Mouse (Mus musculus) hindbrain, embryonic 10.5 days (tissue): ENCODE data around the gene Aqp2. TPM values are rescaled to one million over a fixed set of nuclear protein-coding genes. Genes with fewer than 3 reads are reported as not detected.

Source experiments
- DNase-seq: peaks from one replicate; pipeline ENCODE4 v3.0.0-alpha.2; 2017; ENCODE audit warnings: low spot score
- H3K27ac ChIP-seq: fragments of 300-500 bp; sonication (generic); 2 replicates; pipeline ENCODE4 v1.5.1; 2016; ENCODE audit warnings: mild to moderate bottlenecking, moderate library complexity
- H3K27me3 ChIP-seq: fragments of 300-500 bp; sonication (generic); 2 replicates; pipeline ENCODE4 v1.6.1; 2016; ENCODE audit warnings: mild to moderate bottlenecking; ENCODE audit not compliant: poor library complexity, insufficient read depth, severe bottlenecking
- H3K36me3 ChIP-seq: fragments of 300-500 bp; sonication (generic); 2 replicates; pipeline ENCODE4 v1.6.1; 2016; ENCODE audit warnings: mild to moderate bottlenecking, moderate library complexity
- H3K4me1 ChIP-seq: fragments of 300-500 bp; sonication (generic); replicated peaks from 2 replicates; pipeline ENCODE4 v1.6.1; 2016; ENCODE audit warnings: mild to moderate bottlenecking
- H3K4me3 ChIP-seq: fragments of 300-500 bp; sonication (generic); 2 replicates; pipeline ENCODE4 v1.5.1; 2016; ENCODE audit warnings: mild to moderate bottlenecking, moderate library complexity
- H3K9me3 ChIP-seq: fragments of 300-500 bp; sonication (generic); 2 replicates; pipeline ENCODE4 v1.6.1; 2016; ENCODE audit warnings: mild to moderate bottlenecking, moderate library complexity
- WGBS: fragments of 180-500 bp; shearing (Covaris S2); methylation state at CpG from one replicate; pipeline ENCODE4 v1.1.7; 2016; 5-methylcytosine and 5-hydroxymethylcytosine counted together
- polyA plus RNA-seq: library from polyadenylated mRNA; unstranded; fragments of >200 nt; fragmentation: Nextera tagmentation; extraction: Ambion mirVana; gene quantifications from 2 replicates; pipeline ENCODE4 v1.2.1, GENCODE M21; 2016

Aqp2 gene
- polyA plus RNA-seq, 1 experiment from 2014 or later, result not detected

DNA sequence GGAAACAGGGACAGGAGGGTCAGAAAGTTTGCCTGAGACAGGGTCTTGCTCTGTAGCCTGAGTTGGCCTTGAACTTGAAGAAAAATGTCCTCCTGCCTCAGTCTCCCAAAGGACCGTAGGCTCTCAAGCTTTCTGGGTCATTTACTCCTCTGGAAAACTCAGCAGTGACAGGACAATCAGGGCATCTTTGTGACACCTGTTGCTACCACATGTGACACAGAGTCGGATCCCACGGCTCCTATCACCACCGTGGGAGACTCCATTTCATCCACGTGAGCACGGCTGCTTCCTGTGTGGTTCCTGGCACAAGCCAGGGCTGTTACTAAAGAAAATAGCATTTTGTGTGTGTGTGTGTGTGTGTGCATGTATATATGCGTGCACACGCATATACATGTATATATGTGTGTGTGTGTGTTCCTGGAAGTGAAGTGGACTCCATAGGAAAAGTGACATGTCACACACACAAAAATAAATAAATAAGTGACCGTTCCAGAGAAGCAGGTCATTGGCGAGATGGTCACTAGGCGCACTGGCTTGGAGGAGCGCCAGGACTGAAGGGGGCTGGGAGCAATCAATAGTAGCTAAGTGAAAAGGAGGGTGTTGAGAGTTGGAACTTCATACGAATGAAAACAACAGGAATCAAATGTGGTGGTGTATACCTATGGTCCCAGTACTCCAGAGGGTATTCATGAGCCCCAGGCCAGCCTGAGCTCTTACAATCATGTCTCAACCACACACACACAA is 29.7 kb downstream of the Aqp2 start:
- peaks cover 70% of the 10 kb centered on the region for H3K4me1 ChIP-seq
- DNase-seq, result no peak
- no peaks in the 10 kb centered on the region for H3K36me3 ChIP-seq
- 88% methylated on average over 13 of the region's 13 CpGs for WGBS
- 0 out of 2 replicates have a peak overlapping the region, but pooled peaks have one; percentile 53 for H3K27ac ChIP-seq
- no peak overlapping the region for H3K4me3 ChIP-seq
- H3K27me3 ChIP-seq, result peaks cover 47% of the 10 kb centered on the region
- no peaks in the 10 kb centered on the region for H3K9me3 ChIP-seq

DNA sequence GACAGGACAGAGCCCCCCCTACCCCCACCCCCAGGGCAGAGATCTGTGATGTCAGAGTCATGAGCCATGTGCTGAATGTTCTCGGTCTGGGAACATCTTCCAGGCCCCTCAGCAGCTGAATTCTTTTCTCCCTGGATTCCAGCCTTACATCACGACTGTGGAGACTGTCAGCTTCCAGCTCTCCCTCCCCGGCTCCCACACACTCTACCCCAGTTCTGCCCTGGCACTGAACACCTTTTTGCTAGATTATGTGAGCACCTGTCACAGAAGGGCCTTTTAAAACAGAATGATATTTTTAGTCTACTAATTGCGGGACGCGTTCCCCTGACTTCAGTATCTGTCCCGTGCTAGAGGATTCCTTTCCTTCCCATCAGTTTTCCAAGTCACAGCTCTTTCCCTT is 32.7 kb downstream of the Aqp2 start:
- no peaks in the 10 kb centered on the region for H3K36me3 ChIP-seq
- H3K4me3 ChIP-seq, result no peak overlapping the region
- 73% methylated on average over 7 of the region's 7 CpGs for WGBS
- H3K27ac ChIP-seq, result 0 out of 2 replicates have a peak overlapping the region, but pooled peaks have one; percentile 16
- H3K27me3 ChIP-seq, result peaks cover 41% of the 10 kb centered on the region
- DNase-seq, result no peak
- H3K9me3 ChIP-seq, result no peaks in the 10 kb centered on the region
- H3K4me1 ChIP-seq, result peaks cover 58% of the 10 kb centered on the region

DNA sequence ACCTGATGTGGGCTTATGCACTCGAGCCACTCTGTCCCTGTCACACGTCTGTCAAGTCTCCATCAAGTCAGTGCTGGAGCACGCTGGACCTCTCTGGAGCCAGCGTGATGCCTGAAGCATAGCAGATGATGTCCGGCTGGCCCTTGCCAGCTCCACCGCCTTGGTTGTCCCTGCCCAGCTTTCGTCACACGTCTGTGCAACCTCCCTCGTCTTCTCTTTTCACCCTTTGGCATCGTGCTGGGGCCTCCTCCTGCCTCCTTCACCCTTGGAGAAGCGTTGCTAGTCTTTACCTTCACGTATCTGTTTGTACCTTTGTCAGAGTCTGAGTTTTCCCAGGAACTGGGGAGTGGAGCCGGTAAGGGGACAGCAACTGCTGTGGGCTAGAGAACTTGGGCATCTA is 35.4 kb downstream of the Aqp2 start:
- 0 out of 2 replicates have a peak overlapping the region, but pooled peaks have one; percentile 23 for H3K27ac ChIP-seq
- no peak for DNase-seq
- H3K36me3 ChIP-seq, result peaks cover 5% of the 10 kb centered on the region
- H3K9me3 ChIP-seq, result no peaks in the 10 kb centered on the region
- H3K4me1 ChIP-seq, result peaks cover 31% of the 10 kb centered on the region
- H3K4me3 ChIP-seq, result no peak overlapping the region
- H3K27me3 ChIP-seq, result peaks cover 32% of the 10 kb centered on the region
- 75% methylated on average over 13 of the region's 13 CpGs for WGBS

DNA sequence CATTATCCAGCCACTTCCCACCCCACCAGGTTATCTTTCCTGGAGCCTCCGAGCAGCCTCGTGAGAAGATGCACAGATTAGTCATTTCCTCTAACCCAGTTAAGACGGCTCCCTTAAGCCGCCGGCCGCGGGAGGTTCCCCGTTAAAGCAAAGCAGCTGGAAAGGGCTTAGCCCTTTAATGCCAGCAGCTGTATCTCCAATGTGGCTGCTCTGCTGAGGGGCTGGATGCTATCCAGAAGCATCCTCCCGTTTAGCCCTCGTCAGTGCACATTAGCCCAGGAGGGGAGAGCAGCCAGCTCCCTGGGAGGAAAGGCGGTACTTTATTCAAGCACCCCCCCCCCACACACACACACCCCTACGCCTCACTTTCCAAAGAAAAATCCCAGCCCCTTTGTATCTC is 35.9 kb downstream of the Aqp2 start:
- Histone ChIP-seq H3K27ac (no peak overlapping the region), H3K27me3 (peaks cover 30% of the 10 kb centered on the region), H3K4me1 (peaks cover 29% of the 10 kb centered on the region), H3K9me3 (no peaks in the 10 kb centered on the region), H3K36me3 (peaks cover 10% of the 10 kb centered on the region), H3K4me3 (no peak overlapping the region)
- whole genome bisulfite sequencing, result 31% methylated on average over 12 of the region's 12 CpGs
- no peak for DNase-seq

DNA sequence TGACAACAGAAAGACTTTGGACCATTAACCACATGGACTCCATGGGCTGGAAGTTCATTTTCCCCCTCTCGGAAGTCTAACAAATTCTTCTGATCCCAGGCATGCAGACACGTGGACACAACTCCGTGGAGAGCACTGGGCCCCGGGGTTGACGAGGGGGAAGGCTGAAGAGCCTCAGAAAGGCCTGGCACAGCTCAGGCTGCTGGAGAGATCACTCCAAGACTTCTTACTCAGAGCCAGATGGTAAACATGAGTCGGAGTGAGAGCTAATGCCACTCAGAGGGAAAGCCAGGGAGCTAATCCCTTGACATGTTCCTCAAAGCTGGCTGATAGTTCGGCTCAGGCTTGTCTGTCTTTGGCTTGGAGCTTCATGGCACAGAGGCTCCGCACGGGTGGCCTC is 36.4 kb downstream of the Aqp2 start:
- no peak overlapping the region for H3K27ac ChIP-seq
- peaks cover 29% of the 10 kb centered on the region for H3K4me1 ChIP-seq
- H3K4me3 ChIP-seq, result no peak overlapping the region
- H3K27me3 ChIP-seq, result peaks cover 26% of the 10 kb centered on the region
- H3K36me3 ChIP-seq, result peaks cover 14% of the 10 kb centered on the region
- 64% methylated on average over 9 of the region's 9 CpGs for WGBS
- no peaks in the 10 kb centered on the region for H3K9me3 ChIP-seq
- DNase-seq, result no peak

DNA sequence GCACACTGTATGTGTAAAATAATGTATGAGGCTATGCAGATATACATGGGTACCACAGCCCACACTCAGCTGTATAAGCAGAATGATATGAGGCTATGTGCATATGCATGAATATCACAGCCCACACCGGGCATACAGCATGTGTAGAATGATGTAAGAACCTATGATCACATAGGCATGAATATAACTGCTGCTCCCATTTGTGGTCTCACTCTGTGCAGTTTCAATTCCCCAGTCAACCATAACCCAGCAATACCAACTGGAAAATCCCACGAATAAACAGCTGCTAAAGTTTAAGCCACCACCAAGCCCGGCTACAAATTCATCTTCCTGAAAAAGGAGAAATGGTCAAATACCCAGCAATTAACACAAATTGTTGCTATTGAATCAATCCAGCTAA is 39.7 kb downstream of the Aqp2 start:
- WGBS, result 97% methylated on average over 3 of the region's 3 CpGs
- H3K4me3 ChIP-seq, result no peak overlapping the region
- no peak overlapping the region for H3K27ac ChIP-seq
- peaks cover 20% of the 10 kb centered on the region for H3K27me3 ChIP-seq
- H3K4me1 ChIP-seq, result peaks cover 17% of the 10 kb centered on the region
- no peak for DNase-seq
- H3K9me3 ChIP-seq, result no peaks in the 10 kb centered on the region
- H3K36me3 ChIP-seq, result peaks cover 47% of the 10 kb centered on the region

DNA sequence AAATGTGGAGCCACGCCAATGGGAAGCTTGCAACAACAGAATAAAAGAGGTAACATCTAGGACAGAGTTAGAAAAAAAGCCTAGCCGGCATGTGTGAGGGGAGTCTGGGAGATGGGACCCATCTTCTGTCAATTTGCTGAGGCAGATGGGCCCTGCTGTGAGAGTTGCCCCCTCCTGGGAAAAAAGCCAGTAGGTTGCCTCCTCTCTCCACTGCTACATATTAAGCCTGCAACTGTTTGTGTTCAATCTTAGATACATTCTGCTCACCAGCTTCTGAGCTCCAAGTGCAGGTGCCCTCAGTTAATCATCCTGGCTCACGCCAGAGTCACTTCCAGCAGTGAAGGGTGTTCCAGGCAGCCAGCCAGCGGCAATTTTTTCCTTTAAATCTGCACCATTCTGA is 41.0 kb downstream of the Aqp2 start:
- WGBS, result 84% methylated on average over 4 of the region's 4 CpGs
- Histone ChIP-seq H3K4me3 (no peak overlapping the region), H3K27me3 (peaks cover 8% of the 10 kb centered on the region; the same call in 1 of the 2 replicates), H3K36me3 (peaks cover 60% of the 10 kb centered on the region), H3K27ac (no peak overlapping the region), H3K4me1 (peaks cover 8% of the 10 kb centered on the region), H3K9me3 (no peaks in the 10 kb centered on the region)
- DNase-seq, result no peak

DNA sequence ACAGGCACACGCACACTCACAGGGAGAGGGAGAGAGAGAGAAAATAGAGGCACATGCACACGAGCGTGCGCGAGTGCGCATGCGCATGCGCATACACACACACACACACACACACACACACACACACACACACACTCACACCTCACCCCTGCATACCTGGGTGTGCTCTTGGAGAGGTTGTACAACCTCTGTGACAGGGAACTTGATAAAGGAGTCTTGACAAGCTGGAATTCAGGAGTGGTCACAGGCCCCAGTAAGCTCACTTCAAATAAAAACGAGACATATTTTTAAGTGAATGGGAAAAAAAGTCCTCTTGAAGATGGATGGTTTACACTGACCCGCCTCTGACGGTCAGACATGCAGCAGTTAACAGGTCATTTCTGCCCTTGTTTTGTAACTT is 43.2 kb downstream of the Aqp2 start:
- 96% methylated on average over 11 of the region's 11 CpGs for WGBS
- H3K27ac ChIP-seq, result no peak overlapping the region
- no peak for DNase-seq
- H3K9me3 ChIP-seq, result no peaks in the 10 kb centered on the region
- no peak overlapping the region for H3K4me3 ChIP-seq
- H3K4me1 ChIP-seq, result no peaks in the 10 kb centered on the region
- H3K36me3 ChIP-seq, result peaks cover 82% of the 10 kb centered on the region
- H3K27me3 ChIP-seq, result no peaks in the 10 kb centered on the region

DNA sequence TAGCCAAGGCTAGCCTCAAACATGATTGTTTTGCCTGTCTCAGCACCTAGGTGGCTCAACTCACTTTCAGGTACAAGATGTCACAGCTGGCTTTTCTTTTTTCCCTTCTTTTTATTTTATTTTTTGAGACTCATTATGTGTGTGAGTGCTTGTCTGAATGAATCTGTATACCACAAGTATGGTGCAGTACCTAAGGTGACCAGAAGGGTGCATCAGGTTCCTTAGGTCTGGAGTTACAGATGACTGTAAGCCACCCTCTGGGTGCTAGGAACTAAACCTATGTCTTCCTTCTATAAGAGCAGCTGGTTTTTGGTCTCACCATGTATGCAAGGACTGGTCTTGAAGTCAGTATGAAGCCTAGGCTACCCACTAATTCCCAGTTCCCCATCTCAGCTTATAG is 52.8 kb downstream of the Aqp2 start:
- Histone ChIP-seq H3K36me3 (peaks cover 97% of the 10 kb centered on the region), H3K4me1 (no peaks in the 10 kb centered on the region), H3K27me3 (no peaks in the 10 kb centered on the region), H3K4me3 (no peak overlapping the region), H3K9me3 (peaks cover 9% of the 10 kb centered on the region; the same call in 1 of the 2 replicates), H3K27ac (no peak overlapping the region)
- no peak for DNase-seq

Other genes with a start within 250 kb of the Aqp2 start
- 10.7 and 14.6 TPM in 2 replicates for gene Fmnl3, start 208.6 kb upstream of the Aqp2 start, polyA plus RNA-seq
- gene Tmbim6, start 186.2 kb upstream of the Aqp2 start, polyA plus RNA-seq, result 283 and 284 TPM in 2 replicates
- gene Nckap5l, start 121.3 kb upstream of the Aqp2 start, polyA plus RNA-seq, result 13.5 and 15.8 TPM in 2 replicates
- gene Bcdin3d, start 104.3 kb upstream of the Aqp2 start, polyA plus RNA-seq, result 19.3 and 20.2 TPM in 2 replicates
- 0.63 and 1.1 TPM in 2 replicates for gene Faim2, start 50.9 kb upstream of the Aqp2 start, polyA plus RNA-seq
- gene Aqp5, start 11.7 kb downstream of the Aqp2 start, polyA plus RNA-seq, result 0.46 and 1.6 TPM in 2 replicates
- 0.35 and 0.90 TPM in 2 replicates for gene Aqp6, start 22.3 kb downstream of the Aqp2 start, polyA plus RNA-seq
- gene Racgap1, start 72.6 kb downstream of the Aqp2 start, polyA plus RNA-seq, result 193 and 219 TPM in 2 replicates
- gene Asic1, start 91.3 kb downstream of the Aqp2 start, polyA plus RNA-seq, result 12.6 and 29.0 TPM in 2 replicates
- 101 and 118 TPM in 2 replicates for gene Smarcd1, start 123.1 kb downstream of the Aqp2 start, polyA plus RNA-seq
- gene Gm17349, start 126.4 kb downstream of the Aqp2 start, polyA plus RNA-seq, result not detected in 2 replicates
- gene Gpd1, start 138.5 kb downstream of the Aqp2 start, polyA plus RNA-seq, result 0.54 and 0.78 TPM in 2 replicates
- gene Cox14, start 146.6 kb downstream of the Aqp2 start, polyA plus RNA-seq, result 152 and 174 TPM in 2 replicates
- gene Cers5, start 193.8 kb downstream of the Aqp2 start, polyA plus RNA-seq, result 59.1 and 61.3 TPM in 2 replicates